Mouse (Mus musculus): ENCODE measurements around the gene Soga1. TPM values are rescaled to one million over a fixed set of nuclear protein-coding genes. Genes with fewer than 3 reads are reported as not detected.

Soga1 gene
- total RNA-seq, 2 experiments from 2014 or later, result 36.9 to 39.8 TPM

- no peak for DNase-seq
These were observed 97.8 kb downstream of the Soga1 start for GRCm38 (mm10) chr2:156981291-156981690.

GRCm38 (mm10) chr2:156980059-156980458 lies 99.0 kb downstream of the Soga1 start:
- DNase-seq, result no peak

GRCm38 (mm10) chr2:156976711-156977110 lies 102.3 kb downstream of the Soga1 start:
- DNase-seq, result no peak

GRCm38 (mm10) chr2:156974967-156975366 lies 104.1 kb downstream of the Soga1 start:
- no peak for DNase-seq

- DNase-seq, result no peak
These were observed 105.5 kb downstream of the Soga1 start for GRCm38 (mm10) chr2:156973316-156974100.

- DNase-seq, result no peak
These were observed 108.8 kb downstream of the Soga1 start for GRCm38 (mm10) chr2:156970253-156970652.

- no peak for DNase-seq
These were observed 110.6 kb downstream of the Soga1 start for GRCm38 (mm10) chr2:156968501-156968900.

- DNase-seq, result peak; percentile 20
These were observed 111.7 kb downstream of the Soga1 start for GRCm38 (mm10) chr2:156967388-156967787.

Other genes starting within 250 kb of the Soga1 start
- 10 to 100 TPM; 18.2 to 19.3 TPM for gene Tgif2, start 239.2 kb downstream of the Soga1 start, total RNA-seq (2021)
- 1 to 10 TPM; 1.3 to 2.0 TPM for gene 4930518I15Rik, start 221.3 kb downstream of the Soga1 start, total RNA-seq (2021)
- 100 to 1,000 TPM; 136 to 142 TPM for gene Rab5if, start 216.1 kb downstream of the Soga1 start, total RNA-seq (2021)
- not detected for gene Sla2, start 192.1 kb downstream of the Soga1 start, total RNA-seq (2021)
- 10 to 100 TPM; 23.0 to 27.2 TPM for gene Ndrg3, start 87.2 kb downstream of the Soga1 start, total RNA-seq (2021)
- gene Dsn1, start 72.1 kb downstream of the Soga1 start, total RNA-seq (2021), result 10 to 100 TPM; 21.5 to 24.3 TPM
- not detected for gene Tldc2, start 7.8 kb upstream of the Soga1 start, total RNA-seq (2021)
- 10 to 100 TPM; 21.8 to 22.9 TPM for gene Samhd1, start 56.0 kb upstream of the Soga1 start, total RNA-seq (2021)
- gene Rbl1, start 125.3 kb upstream of the Soga1 start, total RNA-seq (2021), result 10 to 100 TPM; 21.7 to 22.1 TPM
- 100 to 1,000 TPM; 130 to 137 TPM for gene Rpn2, start 199.8 kb upstream of the Soga1 start, total RNA-seq (2021)
- under 1 TPM; 0.07 to 0.11 TPM for gene Mroh8, start 200.3 kb upstream of the Soga1 start, total RNA-seq (2021)